In genomic region chr14:120338706-120339105, GRCm38 (mm10) we compare ENCODE assay signal across 17 mouse cellular contexts.
DNase-seq lines count a peak whose midpoint lies in the region; ATAC-seq and TF ChIP-seq lines count a peak whose summit lies in the region.
"Had no signal": no experiment of that assay in that cellular context is flagged by ENCODE, and none has a peak within 500 bp of the region (broad histone marks: within the 10 kb centered on the region; RNA-seq: fewer than 3 reads in every experiment).

No protein-coding gene starts in this region.

- no peak for DNase-seq in layer of hippocampus, adult 2 months (ENCODE audit: low spot score in 2 of 2)
- DNase-seq in layer of hippocampus, adult 18-20 months (ENCODE audit: low spot score in 2 of 2): no peak
- peak; percentile 68 for DNase-seq in midbrain, embryonic 11.5 days (ENCODE audit: low spot score, missing footprints)
- no peak for DNase-seq in midbrain, embryonic 14.5 days
- DNase-seq in stomach, postnatal 0 days (ENCODE audit: low spot score): no peak
- DNase-seq in neural tube, embryonic 10.5 days (ENCODE audit: extremely low spot score, low spot score): no peak
- no peak for DNase-seq in ovary, adult 18-20 months (ENCODE audit: low spot score)
- DNase-seq: adrenal gland, adult 2 months; cerebellum, adult 11-12 months; cerebellum, postnatal 36 days had no signal

- WGBS in midbrain, embryonic 11.5 days: 80% methylated on average over 3 of the region's 3 CpGs
- WGBS in midbrain, embryonic 14.5 days: 93% methylated on average over 3 of the region's 3 CpGs
- WGBS in intestine, postnatal 0 days: 57% methylated on average over 3 of the region's 3 CpGs
- WGBS in stomach, postnatal 0 days: 66% methylated on average over 3 of the region's 3 CpGs

- H3K4me3 ChIP-seq in layer of hippocampus, adult 2 months: no peak overlapping the region
- no peak overlapping the region for H3K4me3 ChIP-seq in midbrain, embryonic 11.5 days (ENCODE audit: low read depth, low read length)
- no peak overlapping the region for H3K4me3 ChIP-seq in midbrain, embryonic 14.5 days (replicated peaks; ENCODE audit: low read depth, low read length)
- H3K4me3 ChIP-seq in intestine, postnatal 0 days (ENCODE audit: low read depth, low read length): no peak overlapping the region
- no peak overlapping the region for H3K4me3 ChIP-seq in stomach, postnatal 0 days (ENCODE audit: low read depth, low read length)
- H3K4me3 ChIP-seq: heart, embryonic 13.5 days; kidney, embryonic 15.5 days; midbrain, embryonic 10.5 days had no signal

- no peak for ATAC-seq in midbrain, embryonic 11.5 days (ENCODE audit: low FRiP score)
- ATAC-seq in midbrain, embryonic 14.5 days (ENCODE audit: low FRiP score, low TSS enrichment): no peak
- no peak for ATAC-seq in intestine, postnatal 0 days
- ATAC-seq in stomach, postnatal 0 days (ENCODE audit: low FRiP score, low TSS enrichment): no peak
- ATAC-seq: forebrain, embryonic 14.5 days; inflammation-experienced regulatory T-cells, adult 6 months had no signal

- TF ChIP-seq CTCF in layer of hippocampus, adult 2 months (conservative IDR thresholded peaks at IDR 0.05): no peak
- no peak for TF ChIP-seq CTCF in intestine, postnatal 0 days (IDR thresholded peaks at IDR 0.05; ENCODE audit: low read depth)
- TF ChIP-seq CTCF in stomach, postnatal 0 days (IDR thresholded peaks at IDR 0.05; ENCODE audit: low read depth): no peak

- no peaks in the 10 kb centered on the region for H3K27me3 ChIP-seq in midbrain, embryonic 11.5 days (ENCODE audit: control insufficient read depth, insufficient read depth, low read length)
- H3K27me3 ChIP-seq in midbrain, embryonic 14.5 days (ENCODE audit: control insufficient read depth, insufficient read depth, low read length): no peaks in the 10 kb centered on the region
- H3K27me3 ChIP-seq in intestine, postnatal 0 days (replicated peaks; ENCODE audit: control insufficient read depth, insufficient read depth, low read length): no peaks in the 10 kb centered on the region
- no peaks in the 10 kb centered on the region for H3K27me3 ChIP-seq in stomach, postnatal 0 days (ENCODE audit: control insufficient read depth, insufficient read depth, low read length)
- H3K27me3 ChIP-seq: heart, embryonic 13.5 days; kidney, embryonic 15.5 days had no signal

- H3K27ac ChIP-seq in layer of hippocampus, adult 2 months: peak overlapping the region; percentile 43; the same call in 1 of the 2 replicates
- H3K27ac ChIP-seq in midbrain, embryonic 11.5 days (ENCODE audit: low read depth, low read length): no peak overlapping the region
- no peak overlapping the region for H3K27ac ChIP-seq in midbrain, embryonic 14.5 days (replicated peaks; ENCODE audit: low read depth, low read length)
- H3K27ac ChIP-seq in intestine, postnatal 0 days (ENCODE audit: low read depth, low read length): peak overlapping the region; percentile 81; the same call in 1 of the 2 replicates
- peak overlapping the region; percentile 75 for H3K27ac ChIP-seq in stomach, postnatal 0 days (replicated peaks)
- H3K27ac ChIP-seq: hindbrain, embryonic 14.5 days; midbrain, embryonic 10.5 days had no signal

- no peaks in the 10 kb centered on the region for H3K36me3 ChIP-seq in midbrain, embryonic 11.5 days (ENCODE audit: control insufficient read depth, insufficient read depth, low read length)
- no peaks in the 10 kb centered on the region for H3K36me3 ChIP-seq in midbrain, embryonic 14.5 days (ENCODE audit: control insufficient read depth, insufficient read depth, low read length)
- H3K36me3 ChIP-seq in intestine, postnatal 0 days (ENCODE audit: control insufficient read depth, insufficient read depth): peaks cover 12% of the 10 kb centered on the region
- no peaks in the 10 kb centered on the region; the same call in 1 of the 2 replicates for H3K36me3 ChIP-seq in stomach, postnatal 0 days (ENCODE audit: control insufficient read depth, insufficient read depth, low read length)
- H3K36me3 ChIP-seq: kidney, embryonic 15.5 days; midbrain, embryonic 10.5 days had no signal

- no peak overlapping the region for H3K4me2 ChIP-seq in midbrain, embryonic 11.5 days
- no peak overlapping the region for H3K4me2 ChIP-seq in midbrain, embryonic 14.5 days (ENCODE audit: low read length)
- no peak overlapping the region for H3K4me2 ChIP-seq in intestine, postnatal 0 days (replicated peaks; ENCODE audit: low read depth)
- H3K4me2 ChIP-seq in stomach, postnatal 0 days (replicated peaks; ENCODE audit: low read depth): no peak overlapping the region
- H3K4me2 ChIP-seq: heart, embryonic 13.5 days; hindbrain, embryonic 14.5 days; kidney, embryonic 15.5 days had no signal

- no peak overlapping the region for H3K9ac ChIP-seq in midbrain, embryonic 11.5 days (ENCODE audit: low read length)
- H3K9ac ChIP-seq in midbrain, embryonic 14.5 days (replicated peaks; ENCODE audit: low read length): no peak overlapping the region
- no peak overlapping the region for H3K9ac ChIP-seq in intestine, postnatal 0 days (ENCODE audit: low read depth, low read length)
- no peak overlapping the region for H3K9ac ChIP-seq in stomach, postnatal 0 days (ENCODE audit: low read length)
- H3K9ac ChIP-seq: heart, embryonic 13.5 days; hindbrain, embryonic 14.5 days; kidney, embryonic 15.5 days had no signal

- H3K4me1 ChIP-seq in midbrain, embryonic 11.5 days (ENCODE audit: control insufficient read depth, insufficient read depth, low read length): peaks cover 19% of the 10 kb centered on the region
- peaks cover 16% of the 10 kb centered on the region; the same call in 1 of the 2 replicates for H3K4me1 ChIP-seq in midbrain, embryonic 14.5 days (ENCODE audit: control insufficient read depth, insufficient read depth, low read length)
- peaks cover 23% of the 10 kb centered on the region; the same call in 1 of the 2 replicates for H3K4me1 ChIP-seq in intestine, postnatal 0 days (replicated peaks; ENCODE audit: control insufficient read depth, insufficient read depth, low read length)
- H3K4me1 ChIP-seq in stomach, postnatal 0 days (replicated peaks; ENCODE audit: control insufficient read depth, insufficient read depth): peaks cover 9% of the 10 kb centered on the region

- TF ChIP-seq EP300 in stomach, postnatal 0 days (optimal IDR thresholded peaks at IDR 0.05): no peak

- H3K9me3 ChIP-seq in midbrain, embryonic 11.5 days (ENCODE audit: control insufficient read depth, low read length): no peaks in the 10 kb centered on the region
- no peaks in the 10 kb centered on the region for H3K9me3 ChIP-seq in midbrain, embryonic 14.5 days (ENCODE audit: control insufficient read depth, low read length)
- no peaks in the 10 kb centered on the region for H3K9me3 ChIP-seq in intestine, postnatal 0 days (ENCODE audit: control insufficient read depth)
- no peaks in the 10 kb centered on the region for H3K9me3 ChIP-seq in stomach, postnatal 0 days (ENCODE audit: control insufficient read depth, low read length)
- H3K9me3 ChIP-seq: heart, embryonic 13.5 days; kidney, embryonic 15.5 days; midbrain, embryonic 10.5 days had no signal

Comparison
In these comparisons a context has a peak if more than half of its experiments do, and no peak if none do; other contexts are left out.
1. H3K27ac ChIP-seq: peak in layer of hippocampus, adult 2 months (single experiment), intestine, postnatal 0 days (single experiment) and stomach, postnatal 0 days (single experiment); none in midbrain, embryonic 11.5 days (single experiment) and midbrain, embryonic 14.5 days (single experiment).